Mouse (Mus musculus): ENCODE data around the gene A630001G21Rik.

DNA sequence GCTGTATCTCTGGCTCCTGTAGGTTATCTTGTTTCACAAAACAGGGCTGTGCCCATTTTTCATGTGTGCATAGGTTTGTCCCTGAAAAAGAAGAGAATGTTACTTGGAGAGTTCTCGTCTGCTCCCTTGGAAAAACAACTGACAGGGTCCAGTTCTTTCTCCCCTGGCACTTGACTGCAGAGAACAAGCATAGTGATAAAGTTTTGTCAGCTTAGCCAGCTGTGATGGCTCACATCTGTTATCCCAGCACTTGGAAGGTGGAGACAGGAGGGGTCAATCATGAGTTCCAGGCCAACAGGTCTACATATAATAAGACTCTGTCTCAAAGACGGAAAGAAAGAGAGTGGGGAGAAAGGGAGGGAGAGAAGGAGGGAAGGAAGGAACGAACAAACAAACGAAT is 59.4 kb downstream of the A630001G21Rik start:
- TF ChIP-seq POLR2A (IDR thresholded peaks at IDR 0.05; ENCODE audit: borderline replicate concordance, control insufficient read depth, low read depth, low read length) = no peak
- no peak for TF ChIP-seq CTCF (IDR thresholded peaks at IDR 0.05; ENCODE audit: control insufficient read depth, insufficient read depth, low read length)
